Mouse (Mus musculus): ENCODE data around the gene Tnfrsf21. TPM values are rescaled to one million over a fixed set of nuclear protein-coding genes. Genes with fewer than 3 reads are reported as not detected.

Tnfrsf21 gene
- polyA plus RNA-seq, 1 experiment from 2014 or later, result 35.1 TPM

DNA sequence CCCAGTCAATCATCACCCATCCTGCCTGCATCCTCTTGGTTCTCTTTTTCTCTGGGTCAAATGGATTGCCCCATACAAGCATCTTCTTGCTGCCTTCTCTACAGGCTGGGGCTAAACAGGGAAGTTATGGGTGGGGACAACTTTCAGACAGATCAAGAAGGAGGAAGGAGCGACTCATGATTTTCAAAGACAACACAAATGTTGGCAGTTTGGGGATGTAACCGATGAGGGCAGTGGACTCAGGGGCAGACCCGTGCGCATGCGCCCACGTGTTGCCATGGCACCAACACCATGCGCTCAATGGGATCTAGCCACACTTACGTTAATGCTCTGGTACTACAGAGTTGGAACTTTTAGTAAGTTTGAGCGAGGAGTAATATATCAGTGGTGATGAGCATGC, 121.5 kb downstream of the Tnfrsf21 start:
- no peak overlapping the region for H3K4me2 ChIP-seq (replicated peaks)
- H3K9me3 ChIP-seq, result no peaks in the 10 kb centered on the region
- H3K9ac ChIP-seq (replicated peaks), result no peak overlapping the region
- no peaks in the 10 kb centered on the region for H3K4me1 ChIP-seq
- 91% methylated on average over 9 of the region's 9 CpGs for WGBS
- H3K36me3 ChIP-seq, result no peaks in the 10 kb centered on the region
- no peak for ATAC-seq (ENCODE audit: low FRiP score, low read depth)
- H3K4me3 ChIP-seq, result no peak overlapping the region
- no peak overlapping the region for H3K27ac ChIP-seq (replicated peaks)
- H3K27me3 ChIP-seq, result no peaks in the 10 kb centered on the region

DNA sequence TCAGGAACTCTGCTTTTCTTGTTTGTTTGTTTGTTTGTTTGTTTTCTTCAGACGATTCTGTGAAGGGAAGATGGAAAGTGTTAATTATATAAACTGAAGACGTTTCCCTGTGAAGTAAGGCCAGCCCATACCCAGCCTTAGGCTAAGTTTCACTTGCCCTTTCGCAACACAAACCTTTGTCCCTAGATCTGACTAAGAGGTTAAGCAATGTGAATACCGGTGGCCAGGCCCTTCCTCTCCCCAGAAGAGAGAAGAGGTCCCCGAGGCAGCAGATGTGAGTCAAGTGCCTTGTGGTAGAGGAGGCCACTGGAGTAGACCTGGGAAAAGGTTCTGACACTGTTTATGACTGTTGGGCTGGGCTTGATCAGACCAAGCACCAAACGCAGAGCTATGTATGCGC, 122.0 kb downstream of the Tnfrsf21 start:
- Histone ChIP-seq H3K4me3 (no peak overlapping the region), H3K27me3 (no peaks in the 10 kb centered on the region), H3K4me2 (replicated peaks) (no peak overlapping the region), H3K36me3 (no peaks in the 10 kb centered on the region), H3K9ac (replicated peaks) (no peak overlapping the region), H3K4me1 (no peaks in the 10 kb centered on the region), H3K9me3 (no peaks in the 10 kb centered on the region), H3K27ac (replicated peaks) (no peak overlapping the region)
- WGBS, result 91% methylated on average over 7 of the region's 7 CpGs
- ATAC-seq (ENCODE audit: low FRiP score, low read depth), result no peak

Other genes starting within 250 kb of the Tnfrsf21 start
- 13.2 and 14.6 TPM in 2 replicates for gene Cd2ap, start 139.9 kb upstream of the Tnfrsf21 start, polyA plus RNA-seq (2016; fragmentation: Nextera tagmentation; extraction: Ambion mirVana)